Mouse (Mus musculus) layer of hippocampus, adult 18-20 months (tissue): ENCODE data around the gene Il34. TPM values are rescaled to one million over a fixed set of nuclear protein-coding genes. Genes with fewer than 3 reads are reported as not detected.

ENCODE experiments used
- total RNA-seq, 2 experiments: library from RNA; stranded (reverse); gene quantifications; 2 replicates each; pipeline ENCODE4 v1.2.3; 2021

Il34 gene
- total RNA-seq, 2 experiments from 2014 or later = 71.0 to 72.6 TPM

Other genes starting within 250 kb of the Il34 start
- gene Vac14, start 187.3 kb downstream of the Il34 start, total RNA-seq = 10 to 100 TPM; 24.4 to 26.1 TPM
- 100 to 1,000 TPM; 213 to 214 TPM for gene Mtss1l, start 84.4 kb downstream of the Il34 start, total RNA-seq
- gene Cog4, start 40.7 kb upstream of the Il34 start, total RNA-seq = 10 to 100 TPM; 60.9 to 61.3 TPM
- 10 to 100 TPM; 69.7 to 71.3 TPM for gene Sf3b3, start 40.9 kb upstream of the Il34 start, total RNA-seq
- gene Fuk, start 96.6 kb upstream of the Il34 start, total RNA-seq = 10 to 100 TPM; 22.3 to 22.4 TPM
- 100 to 1,000 TPM; 101 to 103 TPM for gene St3gal2, start 114.0 kb upstream of the Il34 start, total RNA-seq
- gene Ddx19a, start 191.9 kb upstream of the Il34 start, total RNA-seq = 10 to 100 TPM; 26.5 to 28.6 TPM
- 10 to 100 TPM; 15.6 to 17.7 TPM for gene Ddx19b, start 225.8 kb upstream of the Il34 start, total RNA-seq
- gene Aars, start 227.2 kb upstream of the Il34 start, total RNA-seq = 10 to 100 TPM; 82.2 to 91.4 TPM